Mouse (Mus musculus) adrenal gland, postnatal 10 days (tissue): ENCODE data around the gene 1700069L16Rik. TPM values are rescaled to one million over a fixed set of nuclear protein-coding genes. Genes with fewer than 3 reads are reported as not detected.
A peak's percentile ranks its signal among the peaks of the same experiment; 100 is the strongest.

Experiments used
- DNase-seq: peaks from one replicate; pipeline ENCODE4 v3.0.0; 2021; ENCODE audit warnings: mixed read lengths
- total RNA-seq, 2 experiments: library from RNA; stranded (reverse); gene quantifications; 2 replicates each; pipeline ENCODE4 v1.2.3; 2021

Gene 1700069L16Rik
- total RNA-seq, 2 experiments from 2014 or later, result not detected

GRCm38 (mm10) chr5:113734376-113734775 lies 9.8 kb upstream of the 1700069L16Rik start:
- no peak for DNase-seq

GRCm38 (mm10) chr5:113732182-113732581 lies 7.6 kb upstream of the 1700069L16Rik start:
- peak; percentile 68 for DNase-seq

DNA sequence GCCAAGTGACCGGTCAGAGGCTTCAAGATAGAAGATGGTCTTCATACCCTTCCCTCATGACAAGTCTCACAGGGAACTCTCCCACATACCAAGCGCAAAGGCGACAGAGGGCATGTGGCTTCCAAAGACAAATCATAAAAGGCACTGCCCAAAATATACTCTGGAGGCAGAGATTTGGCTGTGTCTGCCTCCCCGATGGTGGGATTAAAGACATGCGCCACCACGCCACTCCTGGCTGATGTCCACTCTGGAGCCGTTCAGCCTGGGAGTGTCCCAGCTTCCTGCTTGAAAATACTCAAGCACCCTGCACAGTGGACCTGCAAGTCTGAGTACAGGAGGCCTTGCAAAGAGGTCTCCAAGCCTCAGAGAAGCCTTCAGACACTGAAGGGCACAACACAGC lies 6.6 kb upstream of the 1700069L16Rik start:
- no peak for DNase-seq

DNA sequence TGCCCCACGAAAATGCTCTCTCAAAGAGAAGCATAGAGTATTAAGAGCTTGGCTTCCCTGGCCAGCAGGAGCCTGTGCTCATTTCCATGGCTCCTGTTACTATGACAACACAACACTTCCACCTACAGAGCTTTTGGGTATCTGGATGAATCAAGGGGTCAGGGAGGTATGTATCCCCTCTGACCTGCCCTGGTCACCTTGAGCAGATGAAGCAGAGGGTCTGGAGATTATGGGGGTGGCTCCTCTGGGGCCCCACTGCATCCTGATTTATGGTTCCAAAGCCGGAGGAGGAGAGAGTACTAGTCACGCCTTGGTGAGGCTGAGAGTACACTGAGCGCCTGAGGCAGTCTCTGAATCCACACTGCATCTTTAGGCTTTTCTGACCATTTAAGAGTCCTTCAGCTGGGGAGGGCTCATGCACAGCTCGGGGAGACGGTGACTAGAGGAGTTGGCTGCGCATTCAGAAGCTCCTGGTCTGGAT lies 6.1 kb upstream of the 1700069L16Rik start:
- no peak for DNase-seq

DNA sequence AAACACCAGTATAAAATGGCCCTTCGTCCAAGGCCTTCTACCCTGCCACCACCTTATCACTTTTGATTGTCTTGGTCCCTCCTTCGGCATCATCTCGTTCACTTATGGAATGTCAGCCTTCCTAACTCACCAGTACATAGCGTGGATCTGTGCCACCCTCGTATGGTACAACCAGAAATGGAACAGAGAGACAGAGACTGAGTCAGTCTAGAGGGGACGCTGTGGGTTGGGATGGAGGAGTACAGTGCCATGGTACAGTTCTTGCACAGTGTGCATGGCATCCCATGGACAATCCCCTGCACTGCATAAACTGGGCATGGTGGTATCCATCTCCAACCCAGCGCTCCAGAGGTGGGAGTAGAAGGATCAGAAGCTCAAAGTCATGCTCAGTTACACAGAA lies 4.1 kb upstream of the 1700069L16Rik start:
- no peak for DNase-seq

DNA sequence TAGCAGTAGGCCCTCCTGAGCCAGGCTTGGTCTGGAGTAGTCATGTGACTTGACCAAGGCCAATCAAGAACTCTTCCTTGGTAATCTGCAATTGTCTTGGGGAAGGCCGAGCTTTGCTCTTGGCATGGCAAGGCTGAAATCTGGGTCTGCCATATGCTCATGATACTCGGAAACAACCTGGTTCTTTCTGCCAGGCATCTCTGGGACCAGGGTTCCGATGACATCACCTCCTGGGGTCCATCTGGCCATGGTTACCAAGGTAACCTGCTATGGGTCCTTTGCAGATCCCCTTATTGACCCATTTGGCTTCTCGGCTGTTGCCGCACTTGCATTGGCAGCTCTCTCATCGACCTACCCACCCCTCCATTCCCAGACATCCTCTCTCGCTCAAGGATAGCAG lies 3.4 kb upstream of the 1700069L16Rik start:
- no peak for DNase-seq

DNA sequence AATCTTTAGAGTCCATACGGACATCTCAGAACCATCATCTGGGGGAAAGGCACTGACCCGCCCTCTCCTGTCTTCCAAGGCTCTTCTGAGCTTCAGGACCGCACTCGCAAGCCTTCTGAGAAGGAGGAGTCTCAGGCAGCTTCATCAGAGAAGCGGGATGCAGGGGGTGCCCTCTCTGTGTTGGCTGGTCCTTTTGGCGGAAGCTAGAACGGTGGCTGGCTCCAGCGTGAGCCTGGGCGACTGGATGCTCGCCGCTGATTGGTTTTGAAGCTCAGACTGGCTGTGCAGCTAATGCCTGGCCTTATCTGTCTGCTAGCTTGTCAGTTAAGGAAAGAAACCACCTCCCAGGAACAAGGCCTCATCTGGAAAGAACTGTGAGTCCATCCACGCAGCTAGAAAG lies 2.7 kb upstream of the 1700069L16Rik start:
- no peak for DNase-seq

DNA sequence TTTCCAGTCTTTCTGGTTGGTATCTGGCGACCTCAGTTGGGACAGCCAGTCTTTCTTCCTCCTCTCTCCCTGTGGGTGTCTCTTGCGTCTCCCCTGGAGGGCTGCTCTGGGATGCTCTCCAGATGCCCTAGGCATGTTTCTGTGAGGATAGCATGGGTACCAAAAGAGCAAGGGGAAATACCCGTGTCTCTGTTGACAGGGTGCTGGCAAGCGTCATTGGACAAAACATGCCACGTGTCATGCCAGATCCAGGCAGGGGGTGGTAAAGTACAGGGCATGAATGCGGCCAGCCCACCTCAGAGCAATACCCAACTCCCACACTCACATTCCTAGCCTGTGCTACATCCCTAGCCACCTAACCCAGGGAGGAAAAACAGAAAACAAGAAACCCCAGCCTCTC lies 2.0 kb upstream of the 1700069L16Rik start:
- no peak for DNase-seq

DNA sequence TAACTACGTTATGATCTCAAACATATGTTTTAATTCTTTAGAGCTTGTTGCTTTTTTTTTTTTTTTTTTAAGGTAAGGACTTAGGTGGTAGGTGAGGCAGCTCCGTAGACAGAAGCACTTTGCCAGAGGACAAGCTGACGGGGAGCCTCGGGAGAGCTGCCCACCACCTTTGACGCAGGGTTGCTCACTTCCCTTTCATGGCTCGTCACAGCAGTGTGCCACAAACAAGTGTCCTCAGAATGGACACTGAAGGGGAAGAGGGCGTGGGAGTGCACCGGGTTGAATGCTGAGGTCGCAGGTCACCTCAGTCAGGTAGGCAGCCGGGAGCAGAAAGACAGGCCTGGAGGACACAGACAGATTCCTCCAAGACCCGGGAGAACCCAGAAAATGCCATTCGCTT lies 845 bp upstream of the 1700069L16Rik start:
- no peak for DNase-seq

DNA sequence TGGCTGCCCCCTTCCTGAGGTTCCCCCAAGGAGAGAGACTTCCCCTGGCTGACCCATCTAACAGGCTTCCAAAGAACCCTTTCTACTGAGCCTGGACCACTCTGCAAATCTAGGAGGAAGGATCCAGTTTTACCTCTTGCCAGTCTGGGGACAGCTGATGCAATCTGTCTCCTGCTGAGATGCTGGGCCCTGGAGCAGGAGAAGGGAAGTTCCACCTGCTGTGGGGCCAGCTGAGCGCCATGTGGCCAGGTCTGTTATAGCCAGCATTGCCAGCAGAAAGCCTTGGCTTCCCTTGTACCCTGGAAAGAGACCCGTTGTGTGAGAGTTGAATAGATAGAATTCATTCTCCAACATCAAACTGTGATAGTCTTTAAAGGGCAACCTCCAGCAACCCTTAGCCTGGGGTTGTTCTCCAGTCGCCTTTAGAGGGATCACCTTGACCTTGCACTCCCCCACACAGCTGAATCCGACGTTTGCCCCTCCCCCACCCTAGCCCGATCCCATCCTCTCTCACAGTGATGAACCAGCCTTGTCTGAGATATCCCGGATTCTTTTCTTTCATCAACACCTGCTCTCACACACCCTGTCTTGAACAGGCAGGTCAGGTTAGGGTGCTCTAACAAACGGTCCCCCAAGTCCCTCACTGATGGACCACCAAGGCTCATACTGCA lies 870 bp downstream of the 1700069L16Rik start:
- DNase-seq, result no peak

GRCm38 (mm10) chr5:113722224-113723013 lies 2.2 kb downstream of the 1700069L16Rik start:
- no peak for DNase-seq

- DNase-seq, result no peak
Measured at GRCm38 (mm10) chr5:113719221-113719661, 5.3 kb downstream of the 1700069L16Rik start.

DNA sequence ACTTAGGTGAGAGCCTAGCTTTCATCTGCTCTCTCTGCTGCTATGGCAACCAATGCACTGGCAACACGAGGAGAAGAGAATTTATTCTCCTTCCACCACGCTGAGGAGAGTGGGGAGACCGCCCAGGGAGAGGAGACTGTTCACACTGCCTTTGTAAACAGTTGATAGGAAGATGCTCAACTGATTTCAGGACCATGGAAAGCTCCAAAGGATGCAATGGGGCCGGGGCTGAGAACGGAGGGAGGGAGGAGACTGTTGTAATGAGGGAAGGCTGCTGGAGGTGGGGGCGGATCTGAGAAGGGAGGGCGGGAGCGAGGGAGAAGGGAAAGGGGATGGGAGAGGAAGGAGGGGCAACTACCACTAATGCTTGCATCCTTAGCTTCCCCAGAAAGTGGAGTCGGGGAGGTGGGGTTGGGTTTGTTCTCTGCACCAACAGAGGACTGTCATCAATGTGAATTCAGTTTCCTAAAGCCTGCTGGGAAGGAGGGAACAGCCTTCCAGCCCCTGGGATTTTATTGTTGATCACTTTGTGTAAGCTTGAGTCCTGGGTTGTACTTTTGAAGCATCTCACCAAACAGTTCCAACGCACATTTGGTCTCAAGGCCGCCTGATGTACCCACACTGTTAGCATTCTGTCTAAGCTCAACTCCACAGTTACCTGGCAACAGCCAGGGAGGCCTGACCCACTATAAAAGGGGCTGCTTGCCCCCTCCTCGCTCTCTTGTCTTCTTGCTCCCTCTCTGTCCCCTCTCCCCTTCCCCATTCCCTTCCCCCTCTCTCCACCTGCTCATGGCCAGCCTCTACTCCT lies 7.8 kb downstream of the 1700069L16Rik start:
- peak; percentile 56 for DNase-seq

- no peak for DNase-seq
Measured at GRCm38 (mm10) chr5:113712861-113713260, 11.7 kb downstream of the 1700069L16Rik start.

- no peak for DNase-seq
Measured at GRCm38 (mm10) chr5:113703803-113704585, 20.6 kb downstream of the 1700069L16Rik start.

GRCm38 (mm10) chr5:113700388-113701023 lies 24.1 kb downstream of the 1700069L16Rik start:
- DNase-seq, result no peak

GRCm38 (mm10) chr5:113694415-113694814 lies 30.2 kb downstream of the 1700069L16Rik start:
- peak; percentile 29 for DNase-seq

DNA sequence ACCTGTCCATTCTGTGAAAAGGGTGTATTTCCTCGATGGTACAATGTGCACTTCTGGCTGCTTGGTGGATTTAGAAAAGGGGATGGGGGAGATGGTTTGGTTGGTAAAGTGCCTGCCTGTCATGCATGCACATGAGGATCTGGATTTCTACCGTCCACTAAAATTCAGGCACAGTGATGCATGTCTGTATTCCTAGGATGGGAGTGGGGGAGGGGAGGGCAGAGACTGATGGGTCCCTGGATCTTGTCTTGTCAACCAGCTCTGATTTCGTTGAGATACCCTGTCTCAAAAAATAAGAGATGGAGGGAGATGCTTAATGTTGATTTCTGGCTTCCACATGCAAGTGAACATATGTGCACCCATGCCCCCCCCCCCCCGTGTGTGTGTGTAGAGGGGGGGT lies 30.6 kb downstream of the 1700069L16Rik start:
- no peak for DNase-seq

- DNase-seq, result no peak
Measured at GRCm38 (mm10) chr5:113693196-113693755, 31.3 kb downstream of the 1700069L16Rik start.

DNA sequence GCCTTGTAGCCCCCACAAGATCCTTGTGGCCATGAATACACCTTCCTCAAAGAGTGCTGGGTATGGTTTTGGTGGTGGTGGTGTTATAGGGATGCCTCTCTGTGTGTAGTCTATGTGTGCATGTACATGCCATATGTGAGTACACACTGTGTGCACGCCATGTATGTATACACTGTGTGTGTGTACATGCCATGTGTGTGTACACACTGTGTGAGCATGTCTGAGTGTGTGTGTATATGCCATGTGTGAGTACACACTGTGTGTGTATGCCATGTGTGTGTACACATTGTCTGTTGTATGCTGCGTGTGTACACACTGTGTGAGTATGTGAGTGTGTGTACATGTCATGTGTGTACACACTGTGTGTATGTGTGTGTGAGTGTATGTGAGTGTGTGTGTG lies 33.7 kb downstream of the 1700069L16Rik start:
- no peak for DNase-seq

DNA sequence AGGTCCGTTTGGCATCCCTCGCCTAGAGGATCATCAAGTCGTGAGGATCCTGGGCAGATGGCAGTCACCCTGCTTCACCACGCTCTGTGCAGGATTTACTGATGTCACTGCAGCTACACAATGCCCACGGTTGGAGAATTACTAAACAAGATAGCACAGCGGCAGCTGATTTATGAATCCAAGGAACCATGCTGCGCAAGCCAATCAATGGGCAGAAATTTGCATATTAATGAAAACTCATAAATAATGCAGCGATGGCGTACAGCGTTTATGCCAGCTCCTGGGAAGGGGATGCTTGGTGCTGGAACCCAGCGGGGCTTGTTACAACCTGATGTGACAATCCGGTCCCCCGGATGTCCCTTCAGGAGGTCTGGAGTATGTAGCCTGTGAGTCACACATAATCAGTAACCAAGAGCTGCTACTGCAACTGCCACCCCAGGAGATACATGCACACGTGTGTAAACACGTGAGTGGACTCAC lies 34.5 kb downstream of the 1700069L16Rik start:
- no peak for DNase-seq
